Mouse (Mus musculus) layer of hippocampus, adult 2 months (tissue): ENCODE data around the gene Atp2b2. TPM values are rescaled to one million over a fixed set of nuclear protein-coding genes. Genes with fewer than 3 reads are reported as not detected.

Source experiments
- DNase-seq, 2 experiments: peaks; one replicate each; pipeline ENCODE4 v3.0.0; 2022; ENCODE audit warnings: low spot score in 2 of 2
- H3K27ac ChIP-seq: fragments of 200-600 bp; 2 replicates; pipeline ENCODE4 v1.8.1; 2022
- H3K4me3 ChIP-seq: fragments of 200-600 bp; 2 replicates; pipeline ENCODE4 v1.8.1; 2022; ENCODE audit warnings: mild to moderate bottlenecking
- CTCF ChIP-seq: fragments of 200-600 bp; conservative IDR thresholded peaks from 2 replicates; pipeline ENCODE4 v1.8.1; 2022; ENCODE audit warnings: antibody characterized with exemption, mild to moderate bottlenecking, moderate library complexity
- total RNA-seq, 2 experiments: library from RNA; stranded (reverse); gene quantifications; 2 replicates each; pipeline ENCODE4 v1.2.3; 2021

The Atp2b2 gene
- total RNA-seq, 2 experiments from 2014 or later: 330 to 337 TPM

GRCm38 (mm10) chr6:113923249-113923648, 119.2 kb downstream of the Atp2b2 start:
- H3K4me3 ChIP-seq: no peak overlapping the region
- no peak overlapping the region; the same call in 1 of the 2 replicates for H3K27ac ChIP-seq
- DNase-seq: peak in 1 of 2 experiments; percentile 35
- no peak for TF ChIP-seq CTCF

GRCm38 (mm10) chr6:113920466-113920865, 121.9 kb downstream of the Atp2b2 start:
- TF ChIP-seq CTCF: no peak
- Histone ChIP-seq H3K4me3 (no peak overlapping the region), H3K27ac (no peak overlapping the region)
- no peak for DNase-seq

GRCm38 (mm10) chr6:113912753-113913152, 129.7 kb downstream of the Atp2b2 start:
- no peak for DNase-seq
- Histone ChIP-seq H3K4me3 (no peak overlapping the region), H3K27ac (no peak overlapping the region)
- no peak for TF ChIP-seq CTCF

GRCm38 (mm10) chr6:113911094-113911493, 131.3 kb downstream of the Atp2b2 start:
- Histone ChIP-seq H3K27ac (no peak overlapping the region), H3K4me3 (no peak overlapping the region)
- no peak for DNase-seq
- peak; percentile 65 for TF ChIP-seq CTCF

- no peak overlapping the region for H3K4me3 ChIP-seq
- no peak for TF ChIP-seq CTCF
- no peak for DNase-seq
- no peak overlapping the region for H3K27ac ChIP-seq
These were observed 131.9 kb downstream of the Atp2b2 start for GRCm38 (mm10) chr6:113910411-113911055.

GRCm38 (mm10) chr6:113909836-113910235, 132.6 kb downstream of the Atp2b2 start:
- Histone ChIP-seq H3K4me3 (no peak overlapping the region), H3K27ac (no peak overlapping the region)
- TF ChIP-seq CTCF: no peak
- DNase-seq: no peak

GRCm38 (mm10) chr6:113908066-113908465, 134.3 kb downstream of the Atp2b2 start:
- H3K27ac ChIP-seq: no peak overlapping the region
- TF ChIP-seq CTCF: peak; percentile 70
- no peak for DNase-seq
- H3K4me3 ChIP-seq: no peak overlapping the region

- TF ChIP-seq CTCF: no peak
- no peak overlapping the region for H3K27ac ChIP-seq
- DNase-seq: no peak
- H3K4me3 ChIP-seq: no peak overlapping the region
These were observed 138.0 kb downstream of the Atp2b2 start for GRCm38 (mm10) chr6:113904406-113904805.

- H3K27ac ChIP-seq: no peak overlapping the region
- no peak overlapping the region for H3K4me3 ChIP-seq
- no peak for DNase-seq
- TF ChIP-seq CTCF: no peak
These were observed 146.4 kb downstream of the Atp2b2 start for GRCm38 (mm10) chr6:113896023-113896422.

GRCm38 (mm10) chr6:113894008-113894407, 148.4 kb downstream of the Atp2b2 start:
- Histone ChIP-seq H3K4me3 (no peak overlapping the region), H3K27ac (no peak overlapping the region)
- DNase-seq: no peak
- no peak for TF ChIP-seq CTCF

- no peak for DNase-seq
- H3K27ac ChIP-seq: peak overlapping the region; percentile 95
- H3K4me3 ChIP-seq: no peak overlapping the region
- TF ChIP-seq CTCF: no peak
These were observed 150.2 kb downstream of the Atp2b2 start for GRCm38 (mm10) chr6:113892091-113892674.

GRCm38 (mm10) chr6:113891225-113891967, 151.0 kb downstream of the Atp2b2 start:
- peak overlapping the region; percentile 95 for H3K27ac ChIP-seq
- peak overlapping the region; percentile 76 for H3K4me3 ChIP-seq
- DNase-seq: peak; percentile 36 to 60
- no peak for TF ChIP-seq CTCF

- H3K4me3 ChIP-seq: peak overlapping the region; percentile 76
- peak overlapping the region; percentile 95 for H3K27ac ChIP-seq
- no peak for TF ChIP-seq CTCF
- DNase-seq: peak in 1 of 2 experiments; percentile 19
These were observed 151.6 kb downstream of the Atp2b2 start for GRCm38 (mm10) chr6:113890858-113891213.
